Mouse (Mus musculus) forebrain, postnatal 0 days (tissue): ENCODE measurements around the gene Chst11. TPM values are rescaled to one million over a fixed set of nuclear protein-coding genes. Genes with fewer than 3 reads are reported as not detected.
A peak's percentile ranks its signal among the peaks of the same experiment; 100 is the strongest.

Experiments
- ATAC-seq: fragments of 200-750 bp; cut with Nextera tagmentation; 2 replicates; pipeline ENCODE4 v1.8.0; 2017; ENCODE audit warnings: mild to moderate bottlenecking, moderate library complexity
- DNase-seq: peaks from one replicate; pipeline ENCODE4 v3.0.0-alpha.2; 2015
- H3K27ac ChIP-seq: fragments of 300-500 bp; sonication (generic); 2 replicates; pipeline ENCODE4 v1.5.1; 2014; ENCODE audit warnings: low read depth, mild to moderate bottlenecking, antibody characterized with exemption, low read length, moderate library complexity, mixed read lengths
- H3K27me3 ChIP-seq: fragments of 300-500 bp; sonication (generic); 2 replicates; pipeline ENCODE4 v1.6.1; 2014; ENCODE audit warnings: mild to moderate bottlenecking, low read length, mixed read lengths; ENCODE audit not compliant: insufficient read depth
- H3K36me3 ChIP-seq: fragments of 300-500 bp; sonication (generic); 2 replicates; pipeline ENCODE4 v1.6.1; 2014; ENCODE audit warnings: mild to moderate bottlenecking, moderate library complexity; ENCODE audit not compliant: insufficient read depth
- H3K4me1 ChIP-seq: fragments of 300-500 bp; sonication (generic); 2 replicates; pipeline ENCODE4 v1.6.1; 2014; ENCODE audit warnings: antibody characterized with exemption; ENCODE audit not compliant: insufficient read depth
- H3K4me2 ChIP-seq: fragments of 300-500 bp; sonication (generic); 2 replicates; pipeline ENCODE4 v1.6.1; 2014; ENCODE audit warnings: low read depth, mild to moderate bottlenecking, moderate library complexity
- H3K4me3 ChIP-seq: fragments of 300-500 bp; sonication (generic); 2 replicates; pipeline ENCODE4 v1.5.1; 2014; ENCODE audit warnings: low read depth, low read length, mixed read lengths
- H3K9ac ChIP-seq: fragments of 300-500 bp; sonication (generic); 2 replicates; pipeline ENCODE4 v1.6.1; 2014; ENCODE audit warnings: mild to moderate bottlenecking
- H3K9me3 ChIP-seq: fragments of 300-500 bp; sonication (generic); 2 replicates; pipeline ENCODE4 v1.6.1; 2016; ENCODE audit warnings: low read length
- CTCF ChIP-seq: sonication (generic); IDR thresholded peaks from 2 replicates; pipeline ENCODE4 v1.5.1; 2016; ENCODE audit warnings: antibody characterized with exemption, control low read depth, low read depth
- WGBS: fragments of 180-500 bp; shearing (Covaris S2); extraction: QIAGEN DNeasy Blood & Tissue Kit; methylation state at CpG from one replicate; pipeline ENCODE4 v1.1.7; 2014; 5-methylcytosine and 5-hydroxymethylcytosine counted together
- polyA plus RNA-seq: library from polyadenylated mRNA; unstranded; fragments of >200 nt; fragmentation: Nextera tagmentation; extraction: Ambion mirVana; gene quantifications from 2 replicates; pipeline ENCODE4 v1.2.1, GENCODE M21; 2015
- total RNA-seq: library from RNA; depleted of rRNA; stranded (reverse); fragments of >200 nt; gene quantifications from 2 replicates; pipeline ENCODE4 v1.2.3, GENCODE M21; 2014

Chst11 gene
- total and polyA plus RNA-seq, 2 experiments from 2014 or later, result 2.9 to 20.8 TPM

- DNase-seq, result no peak
- no peaks in the 10 kb centered on the region for H3K27me3 ChIP-seq
- H3K9me3 ChIP-seq, result no peaks in the 10 kb centered on the region
- H3K4me3 ChIP-seq, result no peak overlapping the region
- H3K36me3 ChIP-seq, result no peaks in the 10 kb centered on the region
- TF ChIP-seq CTCF, result no peak
- no peak overlapping the region for H3K9ac ChIP-seq
- H3K27ac ChIP-seq, result no peak overlapping the region
- WGBS, result 93% methylated on average over 6 of the region's 6 CpGs
- no peak overlapping the region for H3K4me2 ChIP-seq
- no peak for ATAC-seq
- no peaks in the 10 kb centered on the region for H3K4me1 ChIP-seq
Observed at GRCm38 (mm10) chr10:83096257-83096656, 111.0 kb downstream of the Chst11 start.

- H3K4me2 ChIP-seq, result no peak overlapping the region
- H3K9me3 ChIP-seq, result no peaks in the 10 kb centered on the region
- DNase-seq (no peak), ATAC-seq (no peak)
- WGBS, result 69% methylated on average over 10 of the region's 10 CpGs
- no peaks in the 10 kb centered on the region for H3K36me3 ChIP-seq
- no peak overlapping the region for H3K27ac ChIP-seq
- H3K27me3 ChIP-seq, result no peaks in the 10 kb centered on the region
- no peak overlapping the region for H3K9ac ChIP-seq
- H3K4me3 ChIP-seq, result no peak overlapping the region
- peaks cover 9% of the 10 kb centered on the region; the same call in 1 of the 2 replicates for H3K4me1 ChIP-seq
- no peak for TF ChIP-seq CTCF
Observed at GRCm38 (mm10) chr10:83098940-83099339, 113.6 kb downstream of the Chst11 start.

- Histone ChIP-seq H3K27me3 (no peaks in the 10 kb centered on the region), H3K4me3 (no peak overlapping the region), H3K4me2 (no peak overlapping the region), H3K9ac (no peak overlapping the region), H3K9me3 (no peaks in the 10 kb centered on the region), H3K36me3 (no peaks in the 10 kb centered on the region), H3K27ac (no peak overlapping the region), H3K4me1 (peaks cover 9% of the 10 kb centered on the region; the same call in 1 of the 2 replicates)
- DNase-seq (no peak), ATAC-seq (no peak)
- 89% methylated on average over 3 of the region's 3 CpGs for WGBS
- TF ChIP-seq CTCF, result peak; percentile 35
Observed at GRCm38 (mm10) chr10:83099669-83100068, 114.4 kb downstream of the Chst11 start.

- no peak for TF ChIP-seq CTCF
- Histone ChIP-seq H3K27me3 (no peaks in the 10 kb centered on the region), H3K27ac (no peak overlapping the region), H3K4me3 (no peak overlapping the region), H3K9me3 (no peaks in the 10 kb centered on the region), H3K9ac (no peak overlapping the region), H3K4me2 (no peak overlapping the region), H3K4me1 (peaks cover 20% of the 10 kb centered on the region; the same call in 1 of the 2 replicates), H3K36me3 (no peaks in the 10 kb centered on the region)
- 64% methylated on average over 8 of the region's 8 CpGs for WGBS
- ATAC-seq (no peak), DNase-seq (no peak)
Observed at GRCm38 (mm10) chr10:83100890-83101289, 115.6 kb downstream of the Chst11 start.

- no peak overlapping the region for H3K4me3 ChIP-seq
- H3K9ac ChIP-seq, result no peak overlapping the region
- no peak for DNase-seq
- no peak for TF ChIP-seq CTCF
- H3K36me3 ChIP-seq, result no peaks in the 10 kb centered on the region
- 72% methylated on average over 9 of the region's 9 CpGs for WGBS
- H3K27ac ChIP-seq, result no peak overlapping the region
- H3K4me2 ChIP-seq, result no peak overlapping the region
- peaks cover 27% of the 10 kb centered on the region for H3K4me1 ChIP-seq
- no peaks in the 10 kb centered on the region for H3K27me3 ChIP-seq
- ATAC-seq, result no peak
- no peaks in the 10 kb centered on the region for H3K9me3 ChIP-seq
Observed at GRCm38 (mm10) chr10:83101421-83102207, 116.3 kb downstream of the Chst11 start.

- 11% methylated on average over 15 of the region's 15 CpGs for WGBS
- Histone ChIP-seq H3K9me3 (no peaks in the 10 kb centered on the region), H3K4me2 (peak overlapping the region; percentile 5; the same call in 1 of the 2 replicates), H3K27me3 (no peaks in the 10 kb centered on the region), H3K27ac (0 out of 2 replicates have a peak overlapping the region, but pooled peaks have one; percentile 35), H3K4me3 (no peak overlapping the region), H3K9ac (no peak overlapping the region), H3K4me1 (peaks cover 36% of the 10 kb centered on the region), H3K36me3 (no peaks in the 10 kb centered on the region)
- TF ChIP-seq CTCF, result 0 out of 2 replicates have a peak, but pooled peaks have one; percentile 32
- ATAC-seq, result no peak
- DNase-seq, result peak; percentile 54
Observed at GRCm38 (mm10) chr10:83102745-83103144, 117.4 kb downstream of the Chst11 start.

GRCm38 (mm10) chr10:83104221-83104620, 118.9 kb downstream of the Chst11 start:
- WGBS, result 87% methylated on average over 8 of the region's 8 CpGs
- DNase-seq (no peak), ATAC-seq (no peak)
- Histone ChIP-seq H3K4me2 (no peak overlapping the region), H3K27me3 (no peaks in the 10 kb centered on the region), H3K9me3 (no peaks in the 10 kb centered on the region), H3K36me3 (no peaks in the 10 kb centered on the region), H3K27ac (no peak overlapping the region), H3K4me1 (peaks cover 42% of the 10 kb centered on the region), H3K9ac (no peak overlapping the region), H3K4me3 (no peak overlapping the region)
- no peak for TF ChIP-seq CTCF
